Mouse (Mus musculus): ENCODE results near the gene Fxr2.
"Not testable (repeated sequence)": the region's sequence is repeated elsewhere in the genome, so short reads cannot be mapped to it uniquely, and the experiment has no call there.

Gene Fxr2

GRCm38 (mm10) chr11:69684128-69684745, 51.4 kb downstream of the Fxr2 start:
- no peak for DNase-seq (ENCODE audit: low spot score)

DNA sequence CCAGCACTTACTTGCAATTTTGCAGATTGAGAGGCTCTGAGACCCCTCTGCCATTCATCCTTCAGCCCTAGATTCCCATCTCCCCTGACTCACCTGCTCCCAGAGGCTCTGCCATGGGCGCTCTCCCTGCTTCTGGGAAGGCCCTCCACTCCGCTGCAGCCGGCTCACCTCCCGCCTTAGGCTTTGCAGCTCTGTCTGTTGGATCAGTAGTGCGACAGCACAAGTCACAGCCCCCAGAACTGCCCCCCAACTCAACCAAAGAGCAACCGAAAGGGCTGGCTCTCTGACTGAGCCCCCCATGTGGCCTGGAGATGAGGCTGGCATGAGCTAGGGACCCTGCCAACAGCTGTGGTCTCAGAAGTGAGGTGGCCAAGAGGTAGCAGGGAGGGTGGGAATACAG, 52.1 kb downstream of the Fxr2 start:
- no peak for DNase-seq (ENCODE audit: low spot score)

DNA sequence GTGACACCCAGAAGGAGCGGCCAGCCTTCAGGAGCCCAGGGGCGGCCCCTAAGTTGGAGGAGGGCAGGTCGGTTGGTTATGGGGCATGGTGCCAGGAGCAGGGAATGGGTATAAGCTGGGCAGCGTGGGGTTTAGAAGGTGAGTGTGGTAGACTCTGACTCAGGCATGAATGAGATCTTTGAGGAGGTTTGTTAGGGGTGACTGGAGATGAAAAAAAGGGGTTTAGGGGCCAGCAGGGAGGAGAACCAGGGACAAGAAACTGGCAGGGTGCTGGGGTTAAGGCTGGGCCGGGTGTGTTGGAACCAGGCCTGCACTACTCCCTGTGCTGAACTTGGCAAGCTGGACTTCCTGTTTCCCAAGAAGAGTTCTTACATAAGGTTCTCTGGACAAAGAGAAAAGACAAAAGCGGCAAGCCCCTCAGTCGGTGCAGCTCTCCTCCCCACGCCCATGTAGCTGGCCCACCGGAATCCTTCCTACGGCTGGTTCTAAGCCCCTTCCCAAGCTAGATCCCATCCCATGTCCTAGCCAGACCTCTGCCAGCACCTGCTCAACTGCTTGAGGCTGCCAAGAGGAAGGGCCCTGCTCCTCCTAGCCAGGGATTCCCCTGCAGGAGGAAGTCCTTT, 52.8 kb downstream of the Fxr2 start, which contains the start of gene Tnfsf13:
Gene Tnfsf13 (minus strand): TSS at position 259 of the 623 bp plus-strand sequence.
- DNase-seq (ENCODE audit: low spot score), result no peak

DNA sequence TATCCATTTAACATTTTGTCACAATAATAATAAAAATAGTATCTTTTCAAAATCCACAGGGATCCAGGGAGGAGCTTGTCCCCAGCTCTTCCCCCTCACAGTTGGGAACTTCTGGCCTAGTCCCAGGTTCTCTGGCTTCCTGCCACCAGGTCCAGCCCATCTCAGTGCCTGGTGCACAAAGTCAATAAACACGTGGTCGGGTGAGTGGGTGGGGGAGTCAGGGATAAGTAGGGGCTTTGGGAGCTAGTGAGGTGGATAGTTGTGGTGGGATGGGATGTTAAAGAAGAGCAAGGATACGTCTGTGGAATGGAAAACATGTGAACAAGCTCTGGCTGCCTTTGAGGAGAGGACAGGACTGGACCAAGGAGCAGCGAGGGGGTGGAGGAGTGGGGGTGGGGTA, 53.6 kb downstream of the Fxr2 start:
- DNase-seq (ENCODE audit: low spot score), result no peak

- no peak for DNase-seq (ENCODE audit: low spot score)
These were observed 54.3 kb downstream of the Fxr2 start for GRCm38 (mm10) chr11:69687061-69687460.

GRCm38 (mm10) chr11:69689891-69690290, 57.1 kb downstream of the Fxr2 start:
- no peak for DNase-seq (ENCODE audit: low spot score)

- no peak for DNase-seq (ENCODE audit: low spot score)
These were observed 59.5 kb downstream of the Fxr2 start for GRCm38 (mm10) chr11:69692196-69692811.

GRCm38 (mm10) chr11:69692863-69693262, 60.1 kb downstream of the Fxr2 start:
- no peak for DNase-seq (ENCODE audit: low spot score)

- DNase-seq (ENCODE audit: low spot score), result no peak
These were observed 60.7 kb downstream of the Fxr2 start for GRCm38 (mm10) chr11:69693421-69693965.

DNA sequence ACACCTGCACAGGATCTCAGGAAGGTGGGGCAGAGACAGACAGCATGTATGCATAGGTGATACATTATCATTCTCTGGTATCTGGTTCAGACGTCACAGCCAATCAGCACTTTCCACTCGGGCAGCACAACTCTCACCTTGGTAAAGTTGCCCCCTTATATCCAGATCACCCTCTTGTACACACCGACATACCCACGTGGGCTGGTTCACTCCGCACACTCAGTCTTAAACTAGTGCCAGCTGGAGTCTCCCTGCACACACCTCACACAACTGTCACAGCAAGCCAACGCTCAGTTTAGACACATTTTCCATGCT, 62.2 kb downstream of the Fxr2 start:
- no peak for DNase-seq (ENCODE audit: low spot score)

GRCm38 (mm10) chr11:69695361-69696181, 62.8 kb downstream of the Fxr2 start, which contains the start of the genes Tnfsf12 and Tnfsfm13:
Gene Tnfsf12, minus strand, starts transcription at chr11:69695849.
Gene Tnfsfm13, minus strand, starts transcription at chr11:69696098.
- no peak for DNase-seq (ENCODE audit: low spot score)

- DNase-seq (ENCODE audit: low spot score), result no peak
These were observed 64.6 kb downstream of the Fxr2 start for GRCm38 (mm10) chr11:69697396-69697795.

DNA sequence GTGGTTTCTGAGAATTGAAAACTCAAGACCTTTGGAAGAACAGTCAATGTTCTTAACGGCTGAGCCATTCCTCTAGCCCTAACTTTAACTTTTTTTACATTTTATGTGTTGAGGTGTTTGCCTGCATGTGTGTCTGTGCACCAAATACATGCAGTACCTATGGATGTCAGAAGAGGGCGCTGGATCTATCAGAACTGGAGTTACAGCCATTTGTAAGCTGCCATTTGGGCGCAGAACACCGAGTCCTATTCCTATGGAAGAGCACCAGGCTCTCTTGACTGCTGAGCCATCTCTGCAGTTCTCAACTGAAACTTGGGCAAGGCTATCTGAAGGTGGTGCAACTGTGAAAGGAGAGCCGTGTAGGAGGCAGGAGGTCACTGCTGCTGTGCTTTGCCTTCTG, 65.8 kb downstream of the Fxr2 start:
- DNase-seq (ENCODE audit: low spot score), result no peak

GRCm38 (mm10) chr11:69699595-69699994, 66.8 kb downstream of the Fxr2 start:
- no peak for DNase-seq (ENCODE audit: low spot score)

DNA sequence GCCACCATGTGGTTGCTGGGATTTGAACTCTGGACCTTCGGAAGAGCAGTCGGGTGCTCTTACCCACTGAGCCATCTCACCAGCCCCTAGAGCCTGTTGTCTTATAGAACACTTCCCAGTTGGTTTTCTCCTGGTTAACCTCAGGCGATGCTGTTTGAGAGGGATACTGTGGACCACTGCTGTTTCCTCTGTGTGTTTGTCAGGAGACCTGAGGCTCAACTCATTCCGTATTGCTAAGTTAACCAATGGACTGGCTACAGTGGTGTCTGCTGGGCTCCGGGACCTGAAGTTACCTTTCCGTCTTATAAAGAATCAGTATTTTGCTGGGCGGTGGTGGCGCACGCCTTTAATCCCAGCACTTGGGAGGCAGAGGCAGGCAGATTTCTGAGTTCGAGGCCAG, 70.1 kb downstream of the Fxr2 start:
- DNase-seq (ENCODE audit: low spot score), result not testable (repeated sequence)

All from T-cell, adult 2 months (primary cell).